In the genomic region with DNA sequence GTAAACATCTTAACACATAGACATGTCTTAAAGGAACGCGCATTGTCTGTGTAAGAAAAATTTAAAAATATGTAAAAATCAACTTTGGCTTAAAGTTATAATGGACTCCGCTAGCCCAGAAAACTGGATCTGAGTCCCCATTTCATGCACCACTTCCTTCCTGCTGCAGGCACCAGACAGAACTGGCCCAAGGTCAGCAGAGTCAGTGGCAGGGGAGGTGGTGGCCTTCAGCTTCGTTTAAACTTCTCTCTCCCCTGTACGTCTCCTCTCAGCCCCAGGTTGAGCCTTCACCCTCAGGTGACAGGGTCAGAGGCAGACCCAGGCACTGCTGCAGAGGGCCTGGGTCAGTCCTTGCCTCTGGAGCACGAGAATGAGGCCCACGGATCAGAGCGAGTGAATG, we compare ENCODE assay signal across 13 mouse cellular contexts. TPM values are rescaled to one million over a fixed set of nuclear protein-coding genes. Genes with fewer than 3 reads are reported as not detected.
DNase-seq lines count a peak whose midpoint lies in the region; ATAC-seq and TF ChIP-seq lines count a peak whose summit lies in the region.
"Had no signal": no experiment of that assay in that cellular context is flagged by ENCODE, and none has a peak within 500 bp of the region (broad histone marks: within the 10 kb centered on the region; RNA-seq: fewer than 3 reads in every experiment).

No protein-coding gene starts in this region.

- no peak overlapping the region for H3K4me2 ChIP-seq in heart, embryonic 11.5 days
- H3K4me2 ChIP-seq in lung, embryonic 16.5 days (ENCODE audit: low read depth, low read length): no peak overlapping the region
- H3K4me2 ChIP-seq in embryonic facial prominence, embryonic 12.5 days (replicated peaks): no peak overlapping the region
- 0 out of 2 replicates have a peak overlapping the region, but pooled peaks have one; percentile 6 for H3K4me2 ChIP-seq in limb, embryonic 12.5 days
- H3K4me2 ChIP-seq: hindbrain, embryonic 12.5 days had no signal

- no peak for ATAC-seq in heart, embryonic 11.5 days (replicated peaks; ENCODE audit: insufficient number of reproducible peaks, low FRiP score, low TSS enrichment)
- ATAC-seq in lung, embryonic 16.5 days (ENCODE audit: low read depth): no peak
- no peak for ATAC-seq in embryonic facial prominence, embryonic 12.5 days (ENCODE audit: insufficient number of reproducible peaks, insufficient read depth, low FRiP score, low TSS enrichment)
- ATAC-seq in limb, embryonic 12.5 days (ENCODE audit: insufficient number of reproducible peaks, insufficient read depth, low FRiP score, low TSS enrichment, low read depth): no peak
- ATAC-seq: forebrain, embryonic 16.5 days; Patski had no signal

- no peak for TF ChIP-seq CTCF in lung, adult 2 months (IDR thresholded peaks at IDR 0.05; ENCODE audit: insufficient read depth, low read length)

- peaks cover 13% of the 10 kb centered on the region for H3K4me1 ChIP-seq in heart, embryonic 11.5 days (ENCODE audit: control insufficient read depth, insufficient read depth, low read length)
- peaks cover 7% of the 10 kb centered on the region for H3K4me1 ChIP-seq in lung, embryonic 16.5 days (replicated peaks; ENCODE audit: control insufficient read depth, insufficient read depth, low read length)
- H3K4me1 ChIP-seq in lung, adult 2 months (ENCODE audit: control insufficient read depth, insufficient read depth, low read length): peaks cover 17% of the 10 kb centered on the region
- peaks cover 48% of the 10 kb centered on the region for H3K4me1 ChIP-seq in embryonic facial prominence, embryonic 12.5 days
- H3K4me1 ChIP-seq in limb, embryonic 12.5 days (replicated peaks): peaks cover 55% of the 10 kb centered on the region

- intact Hi-C loops in heart, postnatal 14 days (cut with DNase I): loop anchor here (1.0 kb wide), 1 partner anchor 11 kb away; no protein-coding TSS in a partner anchor
- intact Hi-C loops in left cerebral cortex, postnatal 4 days (cut with DNase I): no loop called here

- DNase-seq in heart, postnatal 14 days: no peak
- DNase-seq in lung, adult 2 months: no peak
- no peak for DNase-seq in testis, postnatal 14 days (ENCODE audit: low spot score)
- DNase-seq in left cerebral cortex, postnatal 4 days: no peak
- DNase-seq: lung, adult 18-20 months had no signal

- TF ChIP-seq POLR2A in lung, adult 2 months (IDR thresholded peaks at IDR 0.05; ENCODE audit: borderline replicate concordance, extremely low read depth, low read depth, low read length): no peak

- no peak overlapping the region for H3K27ac ChIP-seq in heart, embryonic 11.5 days (ENCODE audit: low read depth, low read length)
- H3K27ac ChIP-seq in lung, embryonic 16.5 days (ENCODE audit: low read length): peak overlapping the region; percentile 69
- peak overlapping the region; percentile 70 for H3K27ac ChIP-seq in embryonic facial prominence, embryonic 12.5 days
- peak overlapping the region; percentile 69; the same call in 1 of the 2 replicates for H3K27ac ChIP-seq in limb, embryonic 12.5 days
- H3K27ac ChIP-seq: hindbrain, embryonic 12.5 days had no signal

- 0 out of 2 replicates have a peak overlapping the region, but pooled peaks have one; percentile 34 for H3K9ac ChIP-seq in heart, embryonic 11.5 days (ENCODE audit: low read depth, low read length)
- no peak overlapping the region for H3K9ac ChIP-seq in lung, embryonic 16.5 days (ENCODE audit: low read length)
- H3K9ac ChIP-seq in embryonic facial prominence, embryonic 12.5 days: no peak overlapping the region
- H3K9ac ChIP-seq in limb, embryonic 12.5 days (replicated peaks): no peak overlapping the region; the same call in 1 of the 2 replicates
- H3K9ac ChIP-seq: hindbrain, embryonic 12.5 days had no signal

- 51% methylated on average over 8 of the region's 8 CpGs for WGBS in heart, embryonic 11.5 days (ENCODE audit: insufficient replicate concordance)
- 46% methylated on average over 8 of the region's 8 CpGs for WGBS in lung, embryonic 16.5 days
- WGBS in lung, adult 2 months: 48% methylated on average over 8 of the region's 8 CpGs
- WGBS in embryonic facial prominence, embryonic 12.5 days: 51% methylated on average over 8 of the region's 8 CpGs
- WGBS in limb, embryonic 12.5 days: 63% methylated on average over 8 of the region's 8 CpGs

- no peak overlapping the region for H3K4me3 ChIP-seq in heart, embryonic 11.5 days (ENCODE audit: low read depth, low read length)
- H3K4me3 ChIP-seq in lung, embryonic 16.5 days (ENCODE audit: low read length): no peak overlapping the region
- no peak overlapping the region for H3K4me3 ChIP-seq in lung, adult 2 months (replicated peaks; ENCODE audit: extremely low read depth, low read depth, low read length)
- H3K4me3 ChIP-seq in embryonic facial prominence, embryonic 12.5 days: no peak overlapping the region
- H3K4me3 ChIP-seq in limb, embryonic 12.5 days (replicated peaks): no peak overlapping the region
- H3K4me3 ChIP-seq: hindbrain, embryonic 12.5 days had no signal

- H3K27me3 ChIP-seq in heart, embryonic 11.5 days (ENCODE audit: control insufficient read depth, insufficient read depth, low read length): no peaks in the 10 kb centered on the region
- no peaks in the 10 kb centered on the region for H3K27me3 ChIP-seq in lung, embryonic 16.5 days (ENCODE audit: control insufficient read depth, insufficient read depth, low read depth, low read length)
- H3K27me3 ChIP-seq in embryonic facial prominence, embryonic 12.5 days: no peaks in the 10 kb centered on the region
- no peaks in the 10 kb centered on the region for H3K27me3 ChIP-seq in limb, embryonic 12.5 days
- H3K27me3 ChIP-seq: hindbrain, embryonic 12.5 days; Patski had no signal

- no peaks in the 10 kb centered on the region for H3K9me3 ChIP-seq in heart, embryonic 11.5 days (replicated peaks; ENCODE audit: control insufficient read depth, low read length)
- no peaks in the 10 kb centered on the region for H3K9me3 ChIP-seq in lung, embryonic 16.5 days (ENCODE audit: control insufficient read depth, low read length)
- H3K9me3 ChIP-seq in embryonic facial prominence, embryonic 12.5 days: no peaks in the 10 kb centered on the region
- no peaks in the 10 kb centered on the region for H3K9me3 ChIP-seq in limb, embryonic 12.5 days
- H3K9me3 ChIP-seq: hindbrain, embryonic 12.5 days had no signal

- no peaks in the 10 kb centered on the region for H3K36me3 ChIP-seq in heart, embryonic 11.5 days (ENCODE audit: control insufficient read depth, insufficient read depth, low read length)
- H3K36me3 ChIP-seq in lung, embryonic 16.5 days (ENCODE audit: control insufficient read depth, insufficient read depth, low read length): no peaks in the 10 kb centered on the region
- H3K36me3 ChIP-seq in embryonic facial prominence, embryonic 12.5 days: no peaks in the 10 kb centered on the region
- H3K36me3 ChIP-seq in limb, embryonic 12.5 days: no peaks in the 10 kb centered on the region; the same call in 1 of the 2 replicates
- H3K36me3 ChIP-seq: hindbrain, embryonic 12.5 days had no signal

RNA-seq across cellular contexts. Expression of a gene that starts 6.6 kb away (rescaled TPM):
- 6.3 and 7.8 TPM in 2 replicates for polyA plus RNA-seq in heart, embryonic 11.5 days (2014; fragmentation: Nextera tagmentation; extraction: Ambion mirVana)
- total RNA-seq in heart, postnatal 14 days (2021): 10 to 100 TPM; 18.8 to 19.4 TPM
- 9.4 and 12.6 TPM in 2 replicates for polyA plus RNA-seq in lung, embryonic 16.5 days (2015; fragmentation: Nextera tagmentation; extraction: Ambion mirVana)
- polyA plus RNA-seq in lung, adult 2 months (2012; rRNA removed): 23.1 and 23.8 TPM in 2 replicates
- 14.1 and 14.5 TPM in 2 replicates for polyA plus RNA-seq in embryonic facial prominence, embryonic 12.5 days (2016; fragmentation: Nextera tagmentation; extraction: Ambion mirVana)
- 16.1 and 17.7 TPM in 2 replicates for polyA plus RNA-seq in limb, embryonic 12.5 days (2016; fragmentation: Nextera tagmentation; extraction: Ambion mirVana)
- total RNA-seq in left cerebral cortex, postnatal 4 days (2021): 1 to 10 TPM; 6.7 to 6.9 TPM

RNA-seq across cellular contexts. Expression of a gene that starts 57.2 kb away (rescaled TPM):
- polyA plus RNA-seq in heart, embryonic 11.5 days (2014; fragmentation: Nextera tagmentation; extraction: Ambion mirVana): 0.15 and 0.33 TPM in 2 replicates
- total RNA-seq in heart, postnatal 14 days (2021): not detected
- polyA plus RNA-seq in lung, embryonic 16.5 days (2015; fragmentation: Nextera tagmentation; extraction: Ambion mirVana): 0.26 and 0.53 TPM in 2 replicates
- polyA plus RNA-seq in lung, adult 2 months (2012; rRNA removed): 0.66 TPM in 1 of 2 replicates, not detected in the other
- 4.0 and 5.4 TPM in 2 replicates for polyA plus RNA-seq in embryonic facial prominence, embryonic 12.5 days (2016; fragmentation: Nextera tagmentation; extraction: Ambion mirVana)
- 7.9 and 8.6 TPM in 2 replicates for polyA plus RNA-seq in limb, embryonic 12.5 days (2016; fragmentation: Nextera tagmentation; extraction: Ambion mirVana)
- under 1 TPM; 0.08 to 0.12 TPM for total RNA-seq in left cerebral cortex, postnatal 4 days (2021)
- total RNA-seq: common myeloid progenitor, adult 5-6 weeks had no signal
